Mouse (Mus musculus): Measurements from ENCODE around the gene Klhl7.

- TF ChIP-seq CTCF (IDR thresholded peaks at IDR 0.05; ENCODE audit: low read depth) (no peak), EP300 (IDR thresholded peaks at IDR 0.05; ENCODE audit: low read depth) (no peak)
These were observed 36.9 kb upstream of the Klhl7 start for GRCm38 (mm10) chr5:24063545-24063944.

Data from heart, postnatal 0 days (tissue).